Mouse (Mus musculus) adrenal gland, postnatal 0 days (tissue): Measurements from ENCODE around the gene Nbea. TPM values are rescaled to one million over a fixed set of nuclear protein-coding genes. Genes with fewer than 3 reads are reported as not detected.

Experiments used
- polyA plus RNA-seq: library from polyadenylated mRNA; unstranded; fragments of >200 nt; fragmentation: Nextera tagmentation; extraction: Ambion mirVana; gene quantifications from 2 replicates; pipeline ENCODE4 v1.2.1, GENCODE M21; 2015

Nbea gene
- polyA plus RNA-seq: 6.9 and 10.0 TPM in 2 replicates

DNA sequence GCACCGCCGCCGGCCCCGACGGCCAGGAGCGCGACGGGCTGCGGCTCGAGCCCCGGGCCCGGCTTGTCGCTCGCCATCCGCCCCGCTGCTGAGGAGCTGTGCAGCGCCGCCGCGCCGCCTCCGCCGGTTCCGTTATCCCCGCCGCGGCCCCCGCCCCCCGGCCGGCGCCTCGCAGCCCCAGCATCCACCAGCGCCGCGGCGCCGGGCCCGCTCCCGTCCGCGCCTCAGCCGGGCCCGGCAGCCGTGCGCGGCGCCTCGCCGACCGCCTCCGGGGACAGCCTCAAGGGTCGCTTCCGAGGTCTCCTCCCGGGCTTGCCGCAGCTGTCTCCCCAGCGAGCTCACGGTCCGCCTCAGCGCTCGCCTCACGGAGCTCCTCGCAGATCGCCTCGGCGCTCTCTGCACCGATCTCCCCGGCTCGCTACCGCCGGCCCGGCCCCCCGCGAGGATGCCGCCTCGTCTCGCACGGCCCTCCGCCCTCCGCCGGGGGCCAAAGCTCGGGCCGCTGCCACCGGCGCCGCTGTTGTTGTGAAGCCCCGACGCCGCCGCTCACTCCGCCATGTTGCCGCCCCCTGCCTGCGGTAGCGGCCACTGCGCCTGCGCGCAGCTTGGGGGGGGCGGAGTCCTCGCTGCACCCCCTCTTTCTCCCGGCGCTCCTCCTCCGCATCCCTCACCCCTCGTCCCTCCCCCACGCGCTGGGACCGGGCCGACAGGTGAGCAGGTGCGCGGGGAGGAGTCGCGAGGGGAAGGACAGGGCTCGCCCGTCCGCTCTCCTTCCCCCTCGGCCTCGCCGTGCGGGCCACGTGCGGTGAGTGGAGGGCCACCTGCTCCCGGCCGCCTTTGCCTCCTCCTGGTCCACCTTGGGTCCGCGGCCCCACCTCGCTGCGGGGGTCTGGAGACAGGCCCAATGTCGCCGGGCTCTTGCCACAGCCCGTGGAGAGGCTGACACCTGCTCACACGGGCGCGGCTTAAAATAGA is at the start of gene Nbea:
Nbea (minus strand) TSS at position 543 of the 975 bp plus-strand sequence.

DNA sequence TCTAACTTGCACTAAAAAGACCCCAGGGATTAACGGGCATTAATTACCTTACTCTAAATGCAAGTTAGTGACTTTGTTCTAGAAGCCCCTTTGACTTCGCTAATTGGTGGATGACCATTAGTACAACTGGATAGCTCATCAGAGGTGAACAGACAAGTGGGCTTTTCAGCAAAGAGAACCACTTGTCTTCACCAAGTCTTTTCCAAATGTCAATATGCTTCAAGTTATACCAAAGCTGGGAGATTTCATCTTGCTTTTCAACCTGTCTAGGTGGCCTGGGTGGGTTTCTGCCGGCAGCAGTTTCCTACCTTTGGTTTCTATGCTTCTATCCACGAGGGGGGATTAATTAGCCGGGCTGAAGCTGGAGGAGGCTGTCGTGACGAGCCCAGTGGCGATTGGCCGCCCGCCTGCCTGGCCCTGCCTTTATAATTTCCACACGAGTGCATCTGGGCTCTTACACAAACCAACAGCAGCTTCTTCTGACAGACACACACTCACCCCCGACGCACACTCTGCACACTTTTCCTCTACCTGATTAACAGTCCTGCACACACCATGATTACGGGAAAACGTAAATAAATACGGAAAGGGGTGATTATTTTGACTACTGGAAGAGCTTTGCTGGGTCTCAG is 401.3 kb downstream of the Nbea start, which contains the start of gene Mab21l1:
Mab21l1 (plus strand) TSS at position 455 of the 632 bp plus-strand sequence.

